Mouse (Mus musculus): Measurements from ENCODE around the gene Pex11g. TPM values are rescaled to one million over a fixed set of nuclear protein-coding genes. Genes with fewer than 3 reads are reported as not detected.

Gene Pex11g
- polyA plus RNA-seq, 2 experiments from 2014 or later = 18.2 to 22.7 TPM

DNA sequence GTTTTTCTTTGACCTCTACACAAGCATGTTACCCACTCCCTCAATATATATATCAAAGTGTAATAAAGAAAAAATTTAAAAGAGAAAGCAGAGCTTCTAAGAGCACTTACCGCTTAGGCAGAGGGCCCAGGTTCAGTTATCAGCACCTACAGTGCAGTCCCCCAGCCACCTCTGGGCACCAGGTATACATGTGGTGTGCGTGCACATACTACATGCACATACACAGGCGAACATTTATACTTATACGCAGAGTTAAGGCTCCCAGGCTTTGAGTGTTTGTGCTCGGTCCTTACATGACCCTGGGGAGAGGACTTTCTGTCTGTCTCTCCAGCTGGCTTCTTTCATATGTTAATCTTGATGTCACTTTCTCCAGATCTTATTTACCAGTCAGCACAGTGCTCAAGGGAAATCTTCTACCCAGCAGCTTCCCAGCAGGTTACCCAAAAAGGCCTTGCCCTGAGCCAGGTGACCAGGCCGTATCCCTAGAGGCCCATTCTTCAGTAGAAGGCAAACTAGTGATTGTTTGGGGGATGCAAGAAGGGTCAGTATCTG, 52.8 kb downstream of the Pex11g start:
- no peak for ATAC-seq

DNA sequence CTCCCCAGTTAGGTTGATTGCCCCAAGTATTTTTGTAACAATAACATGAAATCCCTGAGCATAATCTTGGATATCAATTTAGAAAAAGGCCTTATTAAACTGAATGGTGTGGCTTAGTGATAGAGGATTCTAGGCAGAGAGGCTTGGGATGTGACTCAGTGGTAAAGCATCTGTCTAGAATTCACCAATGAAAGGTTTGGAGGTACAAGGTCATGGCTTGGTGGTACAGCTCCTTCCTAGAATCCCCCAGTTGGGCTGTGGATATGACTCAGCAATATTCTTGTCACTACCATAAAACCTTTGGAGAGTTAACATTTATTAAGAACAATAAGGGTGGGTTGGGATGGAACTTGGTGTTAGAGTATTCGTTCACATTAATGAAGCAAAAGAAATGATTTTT, 54.7 kb downstream of the Pex11g start:
- no peak for ATAC-seq

DNA sequence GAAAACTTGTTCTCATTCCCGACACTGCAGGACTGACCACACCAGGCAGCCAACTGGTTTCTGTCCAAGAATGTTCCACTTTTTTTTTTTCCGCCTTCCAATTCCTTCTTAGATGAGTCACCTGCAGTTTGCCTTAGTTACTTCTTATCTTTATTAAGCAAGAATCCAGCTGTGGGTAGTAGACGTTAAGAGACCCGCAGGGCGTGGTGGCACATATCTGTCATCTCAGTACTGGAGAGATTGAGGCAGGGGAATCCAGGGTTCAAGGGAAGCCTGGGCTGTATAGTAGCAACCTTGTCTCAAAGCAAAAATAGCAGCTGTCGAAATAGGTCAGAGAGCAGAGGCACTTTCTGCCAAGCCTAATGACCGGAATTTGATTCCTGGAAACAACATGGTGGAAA, 55.6 kb downstream of the Pex11g start:
- ATAC-seq = no peak

DNA sequence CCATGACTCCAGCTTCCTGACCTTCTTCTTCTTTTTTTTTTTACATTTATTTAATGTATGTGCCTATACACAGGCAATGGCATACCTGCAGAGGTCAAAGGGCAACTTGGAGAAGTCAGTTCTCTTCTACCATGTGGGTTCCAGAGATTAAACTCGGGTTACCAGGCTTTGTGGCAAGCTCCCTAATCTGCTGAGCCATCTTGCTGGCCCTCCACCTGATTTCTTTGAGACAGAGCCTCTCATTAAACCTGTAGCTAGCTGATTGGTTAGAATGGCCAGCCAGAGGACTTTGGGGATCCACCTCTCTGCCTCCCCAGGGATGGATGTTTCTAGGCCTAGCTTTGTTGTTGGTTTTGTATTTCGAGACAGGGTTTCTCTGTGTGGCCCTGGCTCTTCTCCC, 56.4 kb downstream of the Pex11g start:
- ATAC-seq = no peak

DNA sequence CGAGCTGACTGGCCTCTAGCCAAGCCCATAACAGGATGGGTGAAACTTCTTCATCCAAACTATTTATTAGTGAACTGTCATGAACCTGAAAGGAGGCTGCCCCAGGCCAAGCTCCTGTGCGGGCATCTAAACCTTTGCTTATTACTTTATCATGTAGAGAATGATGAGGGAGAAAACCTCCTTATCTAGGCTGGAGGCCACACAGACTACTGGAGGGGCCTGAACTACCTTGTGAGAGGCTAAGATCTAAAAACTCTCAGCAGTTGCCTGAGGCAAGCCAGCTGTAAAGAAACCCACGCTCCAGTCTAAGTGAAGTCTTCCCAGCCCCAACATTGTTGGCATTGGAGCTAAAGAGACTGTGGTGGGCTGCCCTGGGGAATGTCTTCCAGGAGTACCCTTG, 60.1 kb downstream of the Pex11g start:
- ATAC-seq = no peak

Other genes with a start within 250 kb of the Pex11g start
- gene Insr, start 188.1 kb downstream of the Pex11g start, polyA plus RNA-seq (2017; shearing (Covaris generic)) = 10 to 100 TPM; 10.6 to 12.0 TPM
- 10 to 100 TPM; 38.2 to 52.0 TPM for gene A430078G23Rik, start 114.3 kb downstream of the Pex11g start, polyA plus RNA-seq (2017; shearing (Covaris generic))
- 10 to 100 TPM; 27.6 to 35.8 TPM for gene Arhgef18, start 74.7 kb downstream of the Pex11g start, polyA plus RNA-seq (2017; shearing (Covaris generic))
- not detected for gene Tex45, start 3.2 kb upstream of the Pex11g start, polyA plus RNA-seq (2017; shearing (Covaris generic))
- 1 to 10 TPM; 1.0 to 1.6 TPM for gene Zfp358, start 25.5 kb upstream of the Pex11g start, polyA plus RNA-seq (2017; shearing (Covaris generic))
- 10 to 100 TPM; 16.1 to 18.6 TPM for gene Mcoln1, start 32.8 kb upstream of the Pex11g start, polyA plus RNA-seq (2017; shearing (Covaris generic))
- 10 to 100 TPM; 26.1 to 43.7 TPM for gene Pnpla6, start 47.7 kb upstream of the Pex11g start, polyA plus RNA-seq (2017; shearing (Covaris generic))
- 1 to 10 TPM in 1 of 2 experiments, not detected in 1; 1.4 TPM for gene C330021F23Rik, start 100.3 kb upstream of the Pex11g start, polyA plus RNA-seq (2017; shearing (Covaris generic))
- gene Camsap3, start 119.6 kb upstream of the Pex11g start, polyA plus RNA-seq (2017; shearing (Covaris generic)) = not detected
- gene Xab2, start 153.6 kb upstream of the Pex11g start, polyA plus RNA-seq (2017; shearing (Covaris generic)) = 100 to 1,000 TPM in 1 of 2 experiments, 10 to 100 TPM in 1; 87.5 to 131 TPM
- gene Pet100, start 153.9 kb upstream of the Pex11g start, polyA plus RNA-seq (2017; shearing (Covaris generic)) = 100 to 1,000 TPM in 1 of 2 experiments, 10 to 100 TPM in 1; 84.8 to 145 TPM
- gene Pcp2, start 157.9 kb upstream of the Pex11g start, polyA plus RNA-seq (2017; shearing (Covaris generic)) = not detected
- gene Stxbp2, start 163.3 kb upstream of the Pex11g start, polyA plus RNA-seq (2017; shearing (Covaris generic)) = 100 to 1,000 TPM; 190 to 257 TPM
- not detected for gene Retn, start 188.1 kb upstream of the Pex11g start, polyA plus RNA-seq (2017; shearing (Covaris generic))
- not detected for gene Mcemp1, start 198.1 kb upstream of the Pex11g start, polyA plus RNA-seq (2017; shearing (Covaris generic))
- not detected for gene Fcor, start 204.7 kb upstream of the Pex11g start, polyA plus RNA-seq (2017; shearing (Covaris generic))
- gene Trappc5, start 208.6 kb upstream of the Pex11g start, polyA plus RNA-seq (2017; shearing (Covaris generic)) = 10 to 100 TPM; 20.3 to 32.6 TPM
- 10 to 100 TPM in 1 of 2 experiments, under 1 TPM in 1; 0.38 to 12.4 TPM for gene Fcer2a, start 226.5 kb upstream of the Pex11g start, polyA plus RNA-seq (2017; shearing (Covaris generic))

Measured in CD4-positive, CD25-positive, alpha-beta regulatory T cell, adult 4 months (primary cell).